Mouse (Mus musculus) hindbrain, embryonic 16.5 days (tissue): Measurements from ENCODE around the gene Slc7a15. TPM values are rescaled to one million over a fixed set of nuclear protein-coding genes. Genes with fewer than 3 reads are reported as not detected.
"Not testable (repeated sequence)": the region's sequence is repeated elsewhere in the genome, so short reads cannot be mapped to it uniquely, and the experiment has no call there.

ENCODE experiments used
- ATAC-seq: fragments of 200-750 bp; cut with Nextera tagmentation; 2 replicates; pipeline ENCODE4 v1.8.0; 2017; ENCODE audit warnings: moderate TSS enrichment, moderate library complexity
- H3K27ac ChIP-seq: fragments of 300-500 bp; sonication (generic); 2 replicates; pipeline ENCODE4 v1.5.1; 2014; ENCODE audit warnings: low read depth, mild to moderate bottlenecking, control low read depth, low read length, moderate library complexity
- H3K27me3 ChIP-seq: fragments of 300-500 bp; sonication (generic); replicated peaks from 2 replicates; pipeline ENCODE4 v1.6.1; 2014; ENCODE audit warnings: low read length; ENCODE audit not compliant: control insufficient read depth, insufficient read depth
- H3K36me3 ChIP-seq: fragments of 300-500 bp; sonication (generic); 2 replicates; pipeline ENCODE4 v1.6.1; 2014; ENCODE audit warnings: mild to moderate bottlenecking, low read length, moderate library complexity, mixed read lengths; ENCODE audit not compliant: control insufficient read depth, insufficient read depth
- H3K4me1 ChIP-seq: fragments of 300-500 bp; sonication (generic); 2 replicates; pipeline ENCODE4 v1.6.1; 2014; ENCODE audit warnings: low read depth, low read length; ENCODE audit not compliant: control insufficient read depth, insufficient read depth
- H3K4me2 ChIP-seq: fragments of 300-500 bp; sonication (generic); 2 replicates; pipeline ENCODE4 v1.6.1; 2014; ENCODE audit warnings: mild to moderate bottlenecking, low read length, control low read depth, moderate library complexity
- H3K4me3 ChIP-seq: fragments of 300-500 bp; sonication (generic); 2 replicates; pipeline ENCODE4 v1.5.1; 2014; ENCODE audit warnings: mild to moderate bottlenecking, low read length, control low read depth, moderate library complexity
- H3K9ac ChIP-seq: fragments of 300-500 bp; sonication (generic); 2 replicates; pipeline ENCODE4 v1.6.1; 2014; ENCODE audit warnings: low read depth, mild to moderate bottlenecking, control low read depth, low read length, moderate library complexity
- H3K9me3 ChIP-seq: fragments of 300-500 bp; sonication (generic); 2 replicates; pipeline ENCODE4 v1.6.1; 2014; ENCODE audit warnings: mild to moderate bottlenecking, low read length, moderate library complexity; ENCODE audit not compliant: control insufficient read depth
- WGBS: fragments of 180-500 bp; shearing (Covaris S2); extraction: QIAGEN DNeasy Blood & Tissue Kit; methylation state at CpG from one replicate; pipeline ENCODE4 v1.1.7; 2014; 5-methylcytosine and 5-hydroxymethylcytosine counted together
- polyA plus RNA-seq: library from polyadenylated mRNA; unstranded; fragments of >200 nt; fragmentation: Nextera tagmentation; extraction: Ambion mirVana; gene quantifications from 2 replicates; pipeline ENCODE4 v1.2.1, GENCODE M21; 2015

Slc7a15 gene
- polyA plus RNA-seq, 1 experiment from 2014 or later, result not detected

GRCm38 (mm10) chr12:8632737-8633365, 34.0 kb upstream of the Slc7a15 start:
- 93% methylated on average over 2 of the region's 2 CpGs for WGBS
- no peak for ATAC-seq
- H3K36me3 ChIP-seq, result no peaks in the 10 kb centered on the region

GRCm38 (mm10) chr12:8631691-8632090, 32.8 kb upstream of the Slc7a15 start:
- WGBS, result 96% methylated on average over 1 of the region's 1 CpGs
- H3K36me3 ChIP-seq, result no peaks in the 10 kb centered on the region
- no peaks in the 10 kb centered on the region for H3K27me3 ChIP-seq
- ATAC-seq, result no peak
- H3K27ac ChIP-seq, result no peak overlapping the region
- no peak overlapping the region for H3K4me3 ChIP-seq
- H3K9me3 ChIP-seq, result 0 out of 2 replicates have a peak, but pooled peaks cover 2% of the 10 kb centered on the region
- no peaks in the 10 kb centered on the region for H3K4me1 ChIP-seq
- H3K4me2 ChIP-seq, result no peak overlapping the region
- no peak overlapping the region for H3K9ac ChIP-seq

More at GRCm38 (mm10) chr12:8632737-8633365, 34.0 kb upstream of the Slc7a15 start:
- no peaks in the 10 kb centered on the region for H3K4me1 ChIP-seq
- H3K4me3 ChIP-seq, result no peak overlapping the region
- no peak overlapping the region for H3K9ac ChIP-seq
- no peaks in the 10 kb centered on the region for H3K27me3 ChIP-seq
- no peak overlapping the region for H3K27ac ChIP-seq
- H3K9me3 ChIP-seq, result 0 out of 2 replicates have a peak, but pooled peaks cover 2% of the 10 kb centered on the region
- no peak overlapping the region for H3K4me2 ChIP-seq

- no peak overlapping the region for H3K9ac ChIP-seq
- H3K9me3 ChIP-seq, result 0 out of 2 replicates have a peak, but pooled peaks cover 2% of the 10 kb centered on the region
- no peak overlapping the region for H3K27ac ChIP-seq
- ATAC-seq, result no peak
- H3K4me1 ChIP-seq, result no peaks in the 10 kb centered on the region
- H3K27me3 ChIP-seq, result no peaks in the 10 kb centered on the region
- 97% methylated on average over 6 of the region's 6 CpGs for WGBS
- H3K4me3 ChIP-seq, result no peak overlapping the region
- no peak overlapping the region for H3K4me2 ChIP-seq
- no peaks in the 10 kb centered on the region for H3K36me3 ChIP-seq
Measured at GRCm38 (mm10) chr12:8629537-8629936, 30.7 kb upstream of the Slc7a15 start.

DNA sequence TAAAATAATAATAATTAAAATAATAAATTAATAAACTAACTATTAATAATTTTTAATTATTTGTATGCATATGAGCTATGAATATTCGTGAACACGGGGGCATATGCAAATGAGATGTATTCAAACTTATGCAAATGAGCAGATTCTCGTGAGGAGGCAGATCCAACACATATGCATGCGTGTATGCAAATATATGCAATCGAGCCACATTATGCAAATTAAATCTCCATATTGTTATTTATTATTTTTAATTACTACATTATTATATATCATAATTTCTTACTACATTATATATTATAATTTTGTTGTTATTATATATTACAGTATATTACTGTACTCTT, 21.8 kb upstream of the Slc7a15 start:
- Histone ChIP-seq H3K9ac (no peak overlapping the region), H3K4me1 (no peaks in the 10 kb centered on the region), H3K36me3 (no peaks in the 10 kb centered on the region), H3K27ac (no peak overlapping the region), H3K4me2 (no peak overlapping the region), H3K27me3 (no peaks in the 10 kb centered on the region), H3K4me3 (no peak overlapping the region), H3K9me3 (no peaks in the 10 kb centered on the region)
- no peak for ATAC-seq
- 69% methylated on average over 5 of the region's 5 CpGs for WGBS

DNA sequence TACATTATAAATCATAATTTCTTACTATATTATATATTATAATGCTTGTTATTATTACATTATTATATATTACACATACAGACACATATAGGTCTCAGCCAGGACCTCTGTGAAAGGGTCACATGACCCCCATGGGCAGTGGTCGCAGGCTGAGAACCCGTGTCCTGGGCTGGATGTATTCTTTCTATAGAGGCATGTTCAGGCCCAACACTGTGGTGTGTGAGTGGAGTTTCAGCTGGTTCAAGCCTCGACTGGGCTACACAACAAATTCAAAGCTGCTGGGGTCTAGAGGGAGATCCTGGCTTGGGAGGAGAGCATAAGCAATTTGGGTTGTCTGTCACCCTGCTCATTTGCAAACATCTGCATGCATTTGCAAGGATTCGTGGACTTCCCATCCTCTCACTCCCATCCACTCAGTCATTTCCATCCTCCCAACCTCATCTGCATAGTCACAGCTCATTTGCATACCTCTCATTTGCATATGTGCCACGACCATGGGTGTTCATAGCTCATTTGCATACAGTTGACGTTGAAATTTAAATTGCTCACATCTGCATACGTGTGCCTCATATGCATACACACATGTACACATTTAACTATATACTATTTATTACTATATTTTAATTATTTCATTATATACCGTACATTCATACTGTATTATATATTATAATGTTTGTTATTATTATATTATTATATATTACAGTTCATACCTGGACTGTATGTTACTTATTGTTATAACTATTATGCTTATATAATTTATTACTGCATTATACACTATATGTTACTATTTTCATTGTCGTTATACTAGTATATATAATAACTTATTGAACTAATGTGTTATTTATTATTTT, 21.2 kb upstream of the Slc7a15 start:
- Histone ChIP-seq H3K9ac (no peak overlapping the region), H3K4me3 (no peak overlapping the region), H3K4me2 (no peak overlapping the region), H3K9me3 (no peaks in the 10 kb centered on the region), H3K27ac (no peak overlapping the region), H3K36me3 (no peaks in the 10 kb centered on the region), H3K4me1 (no peaks in the 10 kb centered on the region), H3K27me3 (no peaks in the 10 kb centered on the region)
- peak; percentile 27; the same call in 1 of the 2 replicates for ATAC-seq
- WGBS, result 66% methylated on average over 9 of the region's 9 CpGs

GRCm38 (mm10) chr12:8618271-8618670, 19.4 kb upstream of the Slc7a15 start:
- Histone ChIP-seq H3K4me3 (no peak overlapping the region), H3K36me3 (no peaks in the 10 kb centered on the region), H3K4me2 (no peak overlapping the region), H3K9ac (no peak overlapping the region), H3K27me3 (no peaks in the 10 kb centered on the region), H3K9me3 (no peaks in the 10 kb centered on the region), H3K27ac (no peak overlapping the region), H3K4me1 (no peaks in the 10 kb centered on the region)
- WGBS, result 91% methylated on average over 3 of the region's 3 CpGs
- no peak for ATAC-seq

GRCm38 (mm10) chr12:8609070-8609469, 10.2 kb upstream of the Slc7a15 start:
- Histone ChIP-seq H3K27ac (no peak overlapping the region), H3K36me3 (no peaks in the 10 kb centered on the region), H3K9ac (no peak overlapping the region), H3K4me3 (no peak overlapping the region), H3K4me2 (no peak overlapping the region), H3K9me3 (no peaks in the 10 kb centered on the region), H3K4me1 (no peaks in the 10 kb centered on the region), H3K27me3 (no peaks in the 10 kb centered on the region)
- ATAC-seq, result no peak
- 92% methylated on average over 3 of the region's 3 CpGs for WGBS

GRCm38 (mm10) chr12:8595611-8596010, 3.3 kb downstream of the Slc7a15 start:
- Histone ChIP-seq H3K36me3 (no peaks in the 10 kb centered on the region), H3K9me3 (0 out of 2 replicates have a peak, but pooled peaks cover 4% of the 10 kb centered on the region), H3K27me3 (no peaks in the 10 kb centered on the region), H3K27ac (no peak overlapping the region), H3K4me3 (no peak overlapping the region), H3K9ac (no peak overlapping the region), H3K4me2 (no peak overlapping the region), H3K4me1 (no peaks in the 10 kb centered on the region)
- WGBS, result 91% methylated on average over 7 of the region's 7 CpGs
- ATAC-seq, result no peak

GRCm38 (mm10) chr12:8591326-8591725, 7.5 kb downstream of the Slc7a15 start:
- H3K9ac ChIP-seq, H3K27ac ChIP-seq, H3K4me1 ChIP-seq, H3K4me2 ChIP-seq, H3K36me3 ChIP-seq, ATAC-seq, H3K27me3 ChIP-seq, H3K9me3 ChIP-seq, H3K4me3 ChIP-seq: not testable (repeated sequence)
- WGBS, result 100% methylated on average over 2 of the region's 2 CpGs
